Mouse (Mus musculus): ENCODE measurements at regions not wholly inside any gene's neighbourhood (a gene's known extent, or its start where the extent isn't known, plus 50 kb on each side); places are given as distances from the start of the nearest gene placed in this dataset.

DNA sequence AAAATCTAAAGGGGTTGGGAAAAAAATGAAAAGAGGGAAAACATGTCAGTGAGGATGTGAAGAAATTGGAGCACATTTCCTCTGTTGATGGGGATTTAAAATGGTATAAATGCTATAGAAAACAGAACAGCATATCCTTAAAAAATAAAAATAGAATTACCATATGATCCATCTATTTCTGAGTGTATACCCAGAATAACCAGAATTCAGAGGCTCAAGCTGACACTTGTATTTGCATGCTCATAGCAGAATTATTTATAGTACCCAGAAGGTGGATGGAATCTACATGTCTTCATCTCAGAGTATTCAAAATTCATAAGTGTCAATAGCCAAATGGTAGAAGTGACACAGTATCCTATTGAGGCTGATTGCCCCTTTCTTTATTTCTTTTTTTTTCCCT is 99.9 kb upstream of the Kcna3 start:
- TF ChIP-seq CTCF (IDR thresholded peaks at IDR 0.05; ENCODE audit: low read depth, low read length) (no peak), TAL1 (conservative IDR thresholded peaks at IDR 0.05; ENCODE audit: low read depth, low read length) (no peak), POLR2AphosphoS5 (IDR thresholded peaks at IDR 0.05; ENCODE audit: insufficient replicate concordance, low read depth, low read length) (no peak)

Measured in G1E (cell line).